Mouse (Mus musculus) limb, embryonic 14.5 days (tissue): ENCODE results near the gene AW011738. TPM values are rescaled to one million over a fixed set of nuclear protein-coding genes. Genes with fewer than 3 reads are reported as not detected.

Experiments used
- ATAC-seq: fragments of 200-750 bp; cut with Nextera tagmentation; 2 replicates; pipeline ENCODE4 v1.8.0; 2017; ENCODE audit warnings: low read depth, moderate number of reproducible peaks, moderate TSS enrichment; ENCODE audit not compliant: low FRiP score
- DNase-seq: peaks from one replicate; pipeline ENCODE4 v3.0.0-alpha.2; 2015; ENCODE audit warnings: low spot score
- H3K27ac ChIP-seq: fragments of 300-500 bp; sonication (generic); replicated peaks from 2 replicates; pipeline ENCODE4 v1.5.1; 2014; ENCODE audit warnings: low read depth, mild to moderate bottlenecking, low read length, moderate library complexity, mixed read lengths
- H3K27me3 ChIP-seq: fragments of 300-500 bp; sonication (generic); 2 replicates; pipeline ENCODE4 v1.6.1; 2014; ENCODE audit warnings: low read length, mixed read lengths; ENCODE audit not compliant: control insufficient read depth, insufficient read depth
- H3K36me3 ChIP-seq: fragments of 300-500 bp; sonication (generic); 2 replicates; pipeline ENCODE4 v1.6.1; 2014; ENCODE audit warnings: mild to moderate bottlenecking, low read length, moderate library complexity, mixed read lengths; ENCODE audit not compliant: control insufficient read depth, insufficient read depth
- H3K4me1 ChIP-seq: fragments of 300-500 bp; sonication (generic); 2 replicates; pipeline ENCODE4 v1.6.1; 2014; ENCODE audit warnings: antibody characterized with exemption, low read length, mixed read lengths; ENCODE audit not compliant: control insufficient read depth, insufficient read depth
- H3K4me2 ChIP-seq: fragments of 300-500 bp; sonication (generic); replicated peaks from 2 replicates; pipeline ENCODE4 v1.6.1; 2014; ENCODE audit warnings: low read depth, mild to moderate bottlenecking, low read length, moderate library complexity; ENCODE audit not compliant: severe bottlenecking
- H3K4me3 ChIP-seq: fragments of 300-500 bp; sonication (generic); replicated peaks from 2 replicates; pipeline ENCODE4 v1.5.1; 2014; ENCODE audit warnings: low read length
- H3K9ac ChIP-seq: fragments of 300-500 bp; sonication (generic); 2 replicates; pipeline ENCODE4 v1.6.1; 2014; ENCODE audit warnings: mild to moderate bottlenecking, low read depth, low read length, moderate library complexity; ENCODE audit not compliant: severe bottlenecking
- H3K9me3 ChIP-seq: fragments of 300-500 bp; sonication (generic); 2 replicates; pipeline ENCODE4 v1.6.1; 2016; ENCODE audit warnings: low read length; ENCODE audit not compliant: control insufficient read depth
- POLR2A ChIP-seq: fragments of 200-500 bp; IDR thresholded peaks from 2 replicates; pipeline ENCODE4 v1.8.0; 2012; ENCODE audit warnings: inconsistent platforms, mild to moderate bottlenecking, moderate library complexity, borderline replicate concordance; ENCODE audit not compliant: insufficient read depth, insufficient read length; ENCODE audit errors: extremely low read depth
- WGBS: fragments of 180-500 bp; shearing (Covaris S2); extraction: QIAGEN DNeasy Blood & Tissue Kit; methylation state at CpG from one replicate; pipeline ENCODE4 v1.1.7; 2014; 5-methylcytosine and 5-hydroxymethylcytosine counted together
- polyA plus RNA-seq, 2 experiments: library from polyadenylated mRNA; depleted of rRNA in 1 of 2; stranded (reverse) in 1 of 2; unstranded in 1 of 2; fragments of >200 nt; fragmentation: Nextera tagmentation in 1 of 2; extraction: Ambion mirVana in 1 of 2; gene quantifications; 2 replicates each; pipeline versions ENCODE4 v1.2.1 to v1.2.3; 2012 to 2014

Gene AW011738
- polyA plus RNA-seq (2012; rRNA removed) (2.2 and 2.4 TPM in 2 replicates), polyA plus RNA-seq (2014; fragmentation: Nextera tagmentation; extraction: Ambion mirVana) (0.41 and 1.4 TPM in 2 replicates)

- Histone ChIP-seq H3K4me2 (peak within 1 kb of the TSS; percentile 98), H3K36me3 (no peaks in the 10 kb centered on the region), H3K27me3 (peaks cover 22% of the 10 kb centered on the region), H3K9ac (peak within 1 kb of the TSS; percentile 55), H3K4me3 (peak within 1 kb of the TSS; percentile 52), H3K4me1 (no peaks in the 10 kb centered on the region; the same call in none of the 2 replicates), H3K9me3 (no peaks in the 10 kb centered on the region), H3K27ac (no peak within 1 kb of the TSS)
- ATAC-seq (peak; percentile 81), DNase-seq (peak; percentile 60)
- under 1% methylated on average over 32 of the region's 39 CpGs for WGBS
- TF ChIP-seq POLR2A, result no peak
Observed at GRCm38 (mm10) chr4:156203001-156203412, at the start of gene AW011738. Gene AW011738 (plus strand): TSS chr4:156203304.

DNA sequence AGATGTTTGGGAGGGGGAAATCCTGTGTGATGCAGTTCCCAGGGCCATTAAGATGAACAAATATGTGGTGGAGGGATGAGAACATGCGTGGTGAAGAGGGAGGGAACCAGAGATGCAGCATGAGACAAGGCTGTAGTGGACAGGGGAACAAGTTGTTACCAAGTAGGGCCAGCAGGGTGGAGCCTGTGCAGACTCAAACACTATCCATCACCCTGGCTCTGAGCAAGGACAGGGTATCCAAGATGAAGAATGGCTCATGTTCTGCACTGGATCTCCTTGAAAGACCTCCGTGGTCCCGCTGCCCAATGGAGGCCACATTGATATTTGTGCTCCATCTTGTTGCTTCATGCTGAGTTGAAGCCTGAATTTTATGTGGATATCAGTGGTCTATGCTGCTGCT lies 48.3 kb upstream of the AW011738 start:
- H3K36me3 ChIP-seq, result no peaks in the 10 kb centered on the region
- 96% methylated on average over 3 of the region's 3 CpGs for WGBS

GRCm38 (mm10) chr4:156166477-156166876 lies 36.6 kb upstream of the AW011738 start:
- no peak overlapping the region for H3K4me3 ChIP-seq
- no peak overlapping the region for H3K4me2 ChIP-seq
- DNase-seq, result no peak
- H3K36me3 ChIP-seq, result peaks cover 81% of the 10 kb centered on the region
- WGBS, result 89% methylated on average over 9 of the region's 9 CpGs
- peaks cover 2% of the 10 kb centered on the region; the same call in 1 of the 2 replicates for H3K9me3 ChIP-seq
- TF ChIP-seq POLR2A, result no peak
- H3K4me1 ChIP-seq, result no peaks in the 10 kb centered on the region
- no peak for ATAC-seq
- no peak overlapping the region for H3K9ac ChIP-seq
- H3K27me3 ChIP-seq, result no peaks in the 10 kb centered on the region
- no peak overlapping the region for H3K27ac ChIP-seq

More for the DNA sequence above, 48.3 kb upstream of the AW011738 start:
- DNase-seq (no peak), ATAC-seq (no peak)
- Histone ChIP-seq H3K4me1 (no peaks in the 10 kb centered on the region), H3K27ac (no peak overlapping the region), H3K9ac (no peak overlapping the region), H3K9me3 (no peaks in the 10 kb centered on the region), H3K4me3 (no peak overlapping the region), H3K27me3 (no peaks in the 10 kb centered on the region), H3K4me2 (no peak overlapping the region)
- no peak for TF ChIP-seq POLR2A

GRCm38 (mm10) chr4:156168611-156169010 lies 34.5 kb upstream of the AW011738 start:
- Histone ChIP-seq H3K4me3 (no peak overlapping the region), H3K27me3 (no peaks in the 10 kb centered on the region), H3K4me1 (no peaks in the 10 kb centered on the region), H3K27ac (no peak overlapping the region), H3K4me2 (no peak overlapping the region), H3K9me3 (no peaks in the 10 kb centered on the region), H3K36me3 (peaks cover 98% of the 10 kb centered on the region), H3K9ac (no peak overlapping the region)
- ATAC-seq (no peak), DNase-seq (no peak)
- WGBS, result 78% methylated on average over 8 of the region's 8 CpGs
- no peak for TF ChIP-seq POLR2A

- no peak for TF ChIP-seq POLR2A
- no peaks in the 10 kb centered on the region for H3K27me3 ChIP-seq
- no peak for ATAC-seq
- DNase-seq, result no peak
- no peak overlapping the region for H3K4me3 ChIP-seq
- no peak overlapping the region for H3K27ac ChIP-seq
- H3K9ac ChIP-seq, result no peak overlapping the region
- H3K36me3 ChIP-seq, result peaks cover 99% of the 10 kb centered on the region
- 96% methylated on average over 10 of the region's 10 CpGs for WGBS
- H3K4me1 ChIP-seq, result no peaks in the 10 kb centered on the region
- H3K9me3 ChIP-seq, result no peaks in the 10 kb centered on the region
- H3K4me2 ChIP-seq, result no peak overlapping the region
Observed at GRCm38 (mm10) chr4:156169129-156169528, 34.0 kb upstream of the AW011738 start.
